Mouse (Mus musculus): Measurements from ENCODE around the gene Fam189b. TPM values are rescaled to one million over a fixed set of nuclear protein-coding genes. Genes with fewer than 3 reads are reported as not detected.

Gene Fam189b
- 10 to 100 TPM; 61.6 to 61.7 TPM for total RNA-seq (2021)
- long read RNA-seq, experiment 1, transcript Fam189b-201 (12 exons, 3,083 nt), result major isoform, 14 of 81 reads
- long read RNA-seq, experiment 1, partial matches to known transcripts, result 42 of 81 reads
- long read RNA-seq, experiment 1, other reads (novel, unspliced or antisense), result 22 of 81 reads
- long read RNA-seq, experiment 2, transcript Fam189b-201 (12 exons, 3,083 nt), result major isoform, 25 of 94 reads
- long read RNA-seq, experiment 2, partial matches to known transcripts, result 45 of 94 reads
- long read RNA-seq, experiment 2, other reads (novel, unspliced or antisense), result 21 of 94 reads

DNA sequence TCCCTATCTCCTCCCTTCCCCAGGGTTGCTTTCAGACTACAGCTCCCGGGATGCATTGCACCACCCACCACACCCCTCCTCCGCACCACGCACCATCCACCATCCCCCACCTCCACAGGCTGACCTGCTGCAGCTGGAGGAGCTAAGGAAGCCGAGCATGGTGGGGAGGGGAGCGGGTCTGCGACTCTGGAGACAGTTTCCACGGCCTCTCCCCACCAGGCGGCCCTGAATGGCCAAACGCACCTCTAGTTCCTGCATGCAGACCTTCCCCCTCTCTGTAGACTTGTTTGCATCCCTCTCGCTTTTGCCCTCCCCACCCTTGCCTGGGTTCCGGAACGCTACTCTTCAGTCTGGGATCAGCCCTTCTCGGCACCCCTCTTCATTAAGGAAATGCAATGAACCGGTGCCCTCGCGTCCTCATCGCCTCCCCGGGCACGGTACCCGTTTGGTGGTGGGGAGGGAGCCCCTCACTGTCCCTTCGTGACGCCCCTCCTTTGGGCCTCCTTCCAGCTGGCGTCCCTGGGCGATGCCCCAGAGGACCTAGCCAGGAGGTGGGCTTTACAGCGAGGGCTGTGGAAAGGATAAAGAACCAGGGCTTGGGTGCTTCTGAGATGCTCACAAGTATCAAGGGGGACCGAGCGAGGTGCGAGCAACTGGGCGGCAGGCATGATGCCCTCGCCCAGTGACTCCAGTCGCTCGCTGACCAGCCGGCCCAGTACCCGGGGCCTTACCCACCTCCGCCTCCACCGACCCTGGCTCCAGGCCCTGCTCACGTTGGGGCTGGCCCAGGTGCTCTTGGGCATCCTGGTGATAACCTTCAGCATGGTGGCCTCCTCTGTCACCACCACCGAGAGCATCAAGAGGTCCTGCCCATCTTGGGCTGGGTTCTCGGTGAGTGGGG, at the start of gene Fam189b:
Gene Fam189b, plus strand, starts transcription at position 86 of the 901 bp plus-strand sequence.
- Histone ChIP-seq H3K4me3 (peak within 1 kb of the TSS; percentile 88), H3K27ac (peak within 1 kb of the TSS; percentile 98)
- DNase-seq (ENCODE audit: low spot score in 2 of 2), result peak; percentile 91 to 95
- TF ChIP-seq CTCF (conservative IDR thresholded peaks at IDR 0.05), result peak; percentile 27

DNA sequence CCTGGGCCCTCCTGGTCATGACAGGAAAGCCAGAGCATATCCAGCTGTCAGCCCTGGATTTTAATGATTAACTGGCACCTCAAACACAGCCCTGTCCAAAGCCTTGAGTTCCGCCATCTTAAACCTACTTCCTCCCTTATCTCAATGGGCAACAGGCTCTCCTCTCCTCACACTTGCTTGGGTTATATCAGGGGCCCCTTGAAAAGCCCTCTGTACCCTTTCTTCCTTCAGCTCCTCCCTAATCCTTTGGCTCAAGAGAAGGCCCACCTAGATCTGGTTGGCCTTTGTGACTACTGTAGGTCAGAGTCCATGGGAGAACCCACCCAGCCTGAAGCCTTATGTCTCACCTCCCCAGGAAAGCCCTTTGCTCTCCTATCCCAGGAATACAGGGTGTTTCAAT, 49.2 kb upstream of the Fam189b start:
- no peak overlapping the region for H3K27ac ChIP-seq
- no peak overlapping the region for H3K4me3 ChIP-seq
- no peak for TF ChIP-seq CTCF (conservative IDR thresholded peaks at IDR 0.05)
- no peak for DNase-seq (ENCODE audit: low spot score in 2 of 2)

- no peak within 1 kb of the TSS for H3K4me3 ChIP-seq
- DNase-seq (ENCODE audit: low spot score in 2 of 2), result no peak
- TF ChIP-seq CTCF (conservative IDR thresholded peaks at IDR 0.05), result no peak
- no peak within 1 kb of the TSS for H3K27ac ChIP-seq
Observed at GRCm38 (mm10) chr3:89135958-89136357, 47.0 kb upstream of the Fam189b start, which contains the start of gene Pklr. TSS of gene Pklr (plus strand) at chr3:89136142.

- Histone ChIP-seq H3K27ac (no peak overlapping the region), H3K4me3 (no peak overlapping the region)
- no peak for DNase-seq (ENCODE audit: low spot score in 2 of 2)
- no peak for TF ChIP-seq CTCF (conservative IDR thresholded peaks at IDR 0.05)
Observed at GRCm38 (mm10) chr3:89136365-89136764, 46.6 kb upstream of the Fam189b start.

DNA sequence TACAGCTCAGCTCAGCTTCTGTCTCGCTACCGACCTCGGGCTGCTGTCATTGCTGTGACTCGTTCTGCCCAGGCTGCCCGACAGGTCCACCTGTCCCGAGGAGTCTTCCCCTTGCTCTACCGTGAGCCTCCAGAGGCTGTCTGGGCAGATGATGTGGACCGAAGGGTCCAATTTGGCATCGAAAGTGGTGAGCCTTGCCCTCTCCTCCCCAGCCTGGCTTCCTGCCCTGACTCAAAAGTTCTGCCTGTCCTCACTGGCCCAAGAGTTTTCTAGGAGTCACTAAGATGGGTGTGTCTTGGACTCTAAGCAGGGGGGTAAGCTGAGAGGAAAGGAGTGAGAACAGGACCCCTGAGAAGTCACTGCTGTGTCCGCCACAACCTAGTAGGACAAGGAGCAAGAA, 38.1 kb upstream of the Fam189b start:
- Histone ChIP-seq H3K27ac (no peak overlapping the region), H3K4me3 (no peak overlapping the region)
- no peak for DNase-seq (ENCODE audit: low spot score in 2 of 2)
- TF ChIP-seq CTCF (conservative IDR thresholded peaks at IDR 0.05), result no peak

DNA sequence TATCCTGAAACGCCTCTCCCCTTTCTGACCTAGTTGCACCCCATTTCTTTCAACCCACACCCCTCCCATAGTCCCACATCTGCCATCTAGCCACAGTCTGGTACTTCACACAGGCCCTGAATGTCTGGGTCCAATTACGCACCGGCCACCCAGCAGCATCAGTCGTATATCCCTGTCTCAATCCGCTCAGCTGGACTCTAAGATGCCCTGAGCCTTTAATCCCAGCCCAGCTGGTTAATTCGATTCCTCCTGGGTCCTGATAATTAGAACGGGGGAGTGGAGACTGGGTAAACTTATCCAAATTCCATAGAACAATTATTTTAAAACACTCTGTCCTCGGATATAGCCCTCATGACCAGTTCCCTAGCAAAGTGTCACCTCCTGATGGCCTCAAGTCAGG, 37.4 kb upstream of the Fam189b start:
- Histone ChIP-seq H3K27ac (no peak overlapping the region), H3K4me3 (no peak overlapping the region)
- DNase-seq (ENCODE audit: low spot score in 2 of 2), result no peak
- no peak for TF ChIP-seq CTCF (conservative IDR thresholded peaks at IDR 0.05)

DNA sequence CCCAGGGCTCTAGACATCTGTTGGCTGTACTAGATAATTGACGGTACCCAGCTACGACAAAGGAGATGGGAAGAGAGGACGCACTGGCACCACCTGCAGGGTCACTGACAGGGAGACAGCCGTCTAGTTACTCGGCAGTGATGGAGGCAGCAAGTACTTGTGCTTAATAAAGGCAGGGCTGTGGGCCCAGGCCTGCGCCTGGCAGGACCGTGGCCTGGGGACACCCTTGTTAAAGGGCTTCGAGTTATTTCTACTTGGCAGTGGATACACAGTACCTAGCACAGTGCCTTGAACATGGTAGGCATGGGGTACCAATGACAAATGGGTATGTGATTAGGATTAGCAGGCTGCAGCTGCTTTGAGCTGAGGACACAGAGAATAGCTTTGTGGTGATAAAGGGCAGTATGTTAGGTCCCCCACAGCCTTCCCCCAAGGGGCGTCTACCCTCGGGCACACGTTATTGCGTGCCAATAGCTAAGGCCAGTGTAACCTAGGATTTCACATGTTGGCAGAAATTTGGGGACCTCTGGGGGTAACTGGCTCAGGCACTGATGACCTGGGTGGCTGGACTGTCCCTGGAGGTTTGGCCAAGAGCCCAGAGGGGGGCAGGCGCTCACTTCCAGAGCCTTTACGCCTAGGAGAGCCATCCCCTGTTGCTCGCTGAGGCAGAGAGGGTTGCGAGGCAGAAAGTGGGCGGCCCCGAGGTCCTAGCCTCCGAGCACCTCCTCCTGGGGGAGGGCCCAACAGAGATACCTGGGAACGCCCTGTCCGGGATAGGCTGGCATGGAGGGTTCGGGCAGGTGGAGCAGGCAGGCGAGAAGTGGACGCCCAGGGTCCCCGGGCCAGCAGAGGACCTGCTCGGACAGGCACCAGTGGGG, 35.6 kb upstream of the Fam189b start:
- Histone ChIP-seq H3K4me3 (no peak overlapping the region), H3K27ac (no peak overlapping the region)
- no peak for DNase-seq (ENCODE audit: low spot score in 2 of 2)
- TF ChIP-seq CTCF (conservative IDR thresholded peaks at IDR 0.05), result no peak

DNA sequence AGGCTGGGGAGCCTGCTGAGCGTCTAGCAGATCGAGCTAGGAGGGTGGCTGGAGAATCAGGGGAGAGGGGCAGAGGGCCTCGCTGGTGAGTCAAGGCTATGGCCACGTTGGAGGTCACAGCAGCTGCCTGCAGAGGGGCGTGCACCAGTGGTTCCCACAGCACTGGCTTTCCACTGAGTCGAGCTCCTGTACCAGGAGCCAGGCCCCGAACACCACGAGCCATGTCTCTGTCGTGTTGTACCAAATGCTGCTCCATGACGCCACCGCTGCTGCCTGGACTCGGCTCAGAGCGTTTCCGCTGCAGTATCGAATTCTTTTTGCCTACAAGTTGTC, 35.0 kb upstream of the Fam189b start:
- DNase-seq (ENCODE audit: low spot score in 2 of 2), result no peak
- no peak for TF ChIP-seq CTCF (conservative IDR thresholded peaks at IDR 0.05)
- H3K27ac ChIP-seq, result no peak overlapping the region
- no peak overlapping the region for H3K4me3 ChIP-seq

- TF ChIP-seq CTCF (conservative IDR thresholded peaks at IDR 0.05), result no peak
- no peak for DNase-seq (ENCODE audit: low spot score in 2 of 2)
- H3K27ac ChIP-seq, result no peak overlapping the region
- no peak overlapping the region for H3K4me3 ChIP-seq
Observed at GRCm38 (mm10) chr3:89148567-89148966, 34.4 kb upstream of the Fam189b start.

DNA sequence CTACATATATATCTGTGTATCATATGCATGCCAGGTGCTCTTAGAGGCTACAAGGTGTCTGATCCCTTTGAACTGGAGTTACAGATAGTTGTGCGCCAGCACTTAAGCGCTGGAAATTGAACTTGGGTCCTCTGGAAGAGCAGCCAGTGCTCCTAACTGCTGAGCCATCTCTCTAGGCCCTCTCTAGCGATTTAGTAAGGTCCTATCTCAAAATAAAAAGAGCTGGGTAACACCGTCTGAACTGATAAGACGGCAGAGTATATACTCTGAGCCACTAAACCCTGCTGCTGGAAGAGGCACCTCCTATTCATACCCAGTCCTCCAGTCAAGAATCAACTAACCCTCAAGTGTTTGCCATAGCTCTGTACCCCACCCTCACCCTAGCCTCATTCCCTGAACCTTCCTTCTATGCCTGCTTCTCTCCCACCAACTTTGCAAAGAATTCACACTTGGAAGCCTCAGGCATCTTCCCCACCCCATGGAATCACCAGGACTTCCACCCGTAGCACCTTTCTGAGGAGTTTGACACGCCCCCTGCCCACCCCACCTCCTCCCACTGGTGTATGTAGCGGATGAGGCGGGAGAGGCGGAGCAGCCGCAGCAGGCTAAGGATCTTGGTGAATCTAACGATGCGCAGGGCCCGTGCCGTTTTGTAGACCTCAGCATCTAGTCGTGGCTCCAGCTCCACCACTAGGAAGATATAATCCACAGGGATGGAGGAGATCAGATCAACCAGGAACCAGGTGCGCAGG, 30.7 kb upstream of the Fam189b start:
- TF ChIP-seq CTCF (conservative IDR thresholded peaks at IDR 0.05), result no peak
- H3K27ac ChIP-seq, result no peak overlapping the region
- DNase-seq (ENCODE audit: low spot score in 2 of 2), result no peak
- H3K4me3 ChIP-seq, result no peak overlapping the region

DNA sequence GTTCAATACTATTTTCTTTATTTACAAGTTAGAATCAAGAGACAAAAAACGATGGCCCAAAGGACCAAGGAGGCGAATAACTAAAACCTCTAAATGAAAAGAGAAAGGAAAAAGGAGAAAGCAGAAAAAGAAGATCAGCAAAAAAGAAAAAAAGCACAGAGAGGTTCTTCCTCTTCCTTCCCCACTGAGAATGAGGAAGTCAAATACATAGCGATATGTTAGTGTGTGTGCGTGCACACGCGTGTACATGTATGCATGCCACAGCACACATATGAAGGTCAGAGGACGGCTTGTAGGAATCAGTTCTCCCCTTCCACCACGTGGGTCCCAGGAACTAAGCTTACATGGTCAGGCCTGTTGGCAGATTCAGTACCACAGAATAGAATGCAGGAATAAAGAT, 26.0 kb upstream of the Fam189b start:
- no peak overlapping the region for H3K27ac ChIP-seq
- no peak for DNase-seq (ENCODE audit: low spot score in 2 of 2)
- no peak overlapping the region for H3K4me3 ChIP-seq
- TF ChIP-seq CTCF (conservative IDR thresholded peaks at IDR 0.05), result no peak

GRCm38 (mm10) chr3:89158651-89159050, 24.3 kb upstream of the Fam189b start:
- no peak for DNase-seq (ENCODE audit: low spot score in 2 of 2)
- H3K4me3 ChIP-seq, result no peak overlapping the region; the same call in 1 of the 2 replicates
- TF ChIP-seq CTCF (conservative IDR thresholded peaks at IDR 0.05), result no peak
- H3K27ac ChIP-seq, result no peak overlapping the region

All from layer of hippocampus, adult 2 months (tissue).